Mouse (Mus musculus): ENCODE results near the gene Megf8. TPM values are rescaled to one million over a fixed set of nuclear protein-coding genes. Genes with fewer than 3 reads are reported as not detected.

The Megf8 gene
- polyA plus RNA-seq, 1 experiment from 2014 or later, result 15.4 TPM

- H3K4me3 ChIP-seq (ENCODE audit: low read depth, low read length), result no peak overlapping the region
- no peak overlapping the region for H3K4me2 ChIP-seq (ENCODE audit: low read depth, low read length)
- H3K4me1 ChIP-seq (ENCODE audit: control insufficient read depth, insufficient read depth, low read length), result peaks cover 4% of the 10 kb centered on the region
- no peaks in the 10 kb centered on the region for H3K9me3 ChIP-seq (ENCODE audit: control insufficient read depth, low read length)
- no peaks in the 10 kb centered on the region for H3K27me3 ChIP-seq (replicated peaks; ENCODE audit: control insufficient read depth, insufficient read depth, low read length)
- H3K9ac ChIP-seq (ENCODE audit: low read depth, low read length), result no peak overlapping the region
- DNase-seq (ENCODE audit: low spot score), result no peak
- no peak overlapping the region for H3K27ac ChIP-seq (replicated peaks; ENCODE audit: low read depth, low read length)
- ATAC-seq (ENCODE audit: low read depth), result no peak
- H3K36me3 ChIP-seq (ENCODE audit: control insufficient read depth, insufficient read depth, low read length), result peaks cover 6% of the 10 kb centered on the region
- WGBS, result 82% methylated on average over 13 of the region's 13 CpGs
Observed at GRCm38 (mm10) chr7:25378181-25379100, 61.5 kb downstream of the Megf8 start.

DNA sequence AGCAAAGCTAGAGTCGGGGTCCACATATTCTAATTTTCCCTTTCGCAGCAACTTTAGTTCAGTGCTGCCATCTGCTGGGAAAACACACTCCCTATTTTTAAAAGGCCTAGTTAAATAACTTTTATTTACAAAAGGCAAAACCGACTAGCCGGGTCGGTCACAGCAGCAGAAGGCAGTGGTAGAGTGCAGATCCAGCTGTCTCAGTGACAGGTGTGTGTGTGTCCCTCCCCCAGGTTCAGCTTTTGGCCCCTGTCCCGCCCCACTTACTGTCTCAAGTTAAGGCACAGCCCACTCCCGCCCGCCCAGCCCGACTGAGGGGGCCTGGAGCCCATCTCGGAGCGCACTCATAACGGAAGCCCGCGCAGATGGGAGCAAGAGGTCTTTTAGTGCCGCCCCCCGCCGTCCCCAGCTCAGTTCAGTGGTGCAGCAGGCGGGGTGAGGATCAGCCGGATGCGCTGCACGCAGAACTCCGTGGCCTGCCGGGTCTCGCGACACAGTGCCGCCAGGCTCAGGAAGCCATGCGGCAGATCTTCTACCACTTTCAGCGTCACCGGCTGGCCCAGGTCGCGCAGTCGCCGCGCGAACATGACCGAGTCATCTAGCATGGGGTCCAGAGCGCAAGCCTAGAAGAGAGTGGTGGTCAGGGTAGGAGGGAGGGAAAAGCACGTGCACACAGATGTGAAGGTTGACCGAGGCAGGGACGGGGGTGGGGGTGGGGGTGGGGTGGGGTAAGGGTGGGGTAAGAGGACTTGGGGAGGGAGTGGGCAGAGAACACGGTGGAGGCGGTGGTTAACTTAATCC, 62.8 kb downstream of the Megf8 start:
- Histone ChIP-seq H3K4me3 (ENCODE audit: low read depth, low read length) (peak overlapping the region; percentile 39), H3K4me1 (ENCODE audit: control insufficient read depth, insufficient read depth, low read length) (peaks cover 4% of the 10 kb centered on the region), H3K4me2 (ENCODE audit: low read depth, low read length) (peak overlapping the region; percentile 62), H3K9me3 (ENCODE audit: control insufficient read depth, low read length) (no peaks in the 10 kb centered on the region), H3K36me3 (ENCODE audit: control insufficient read depth, insufficient read depth, low read length) (peaks cover 19% of the 10 kb centered on the region), H3K9ac (ENCODE audit: low read depth, low read length) (peak overlapping the region; percentile 56), H3K27me3 (replicated peaks; ENCODE audit: control insufficient read depth, insufficient read depth, low read length) (no peaks in the 10 kb centered on the region), H3K27ac (replicated peaks; ENCODE audit: low read depth, low read length) (no peak overlapping the region)
- ATAC-seq (ENCODE audit: low read depth) (peak; percentile 60), DNase-seq (ENCODE audit: low spot score) (peak; percentile 86)
- WGBS, result 3% methylated on average over 40 of the region's 42 CpGs

DNA sequence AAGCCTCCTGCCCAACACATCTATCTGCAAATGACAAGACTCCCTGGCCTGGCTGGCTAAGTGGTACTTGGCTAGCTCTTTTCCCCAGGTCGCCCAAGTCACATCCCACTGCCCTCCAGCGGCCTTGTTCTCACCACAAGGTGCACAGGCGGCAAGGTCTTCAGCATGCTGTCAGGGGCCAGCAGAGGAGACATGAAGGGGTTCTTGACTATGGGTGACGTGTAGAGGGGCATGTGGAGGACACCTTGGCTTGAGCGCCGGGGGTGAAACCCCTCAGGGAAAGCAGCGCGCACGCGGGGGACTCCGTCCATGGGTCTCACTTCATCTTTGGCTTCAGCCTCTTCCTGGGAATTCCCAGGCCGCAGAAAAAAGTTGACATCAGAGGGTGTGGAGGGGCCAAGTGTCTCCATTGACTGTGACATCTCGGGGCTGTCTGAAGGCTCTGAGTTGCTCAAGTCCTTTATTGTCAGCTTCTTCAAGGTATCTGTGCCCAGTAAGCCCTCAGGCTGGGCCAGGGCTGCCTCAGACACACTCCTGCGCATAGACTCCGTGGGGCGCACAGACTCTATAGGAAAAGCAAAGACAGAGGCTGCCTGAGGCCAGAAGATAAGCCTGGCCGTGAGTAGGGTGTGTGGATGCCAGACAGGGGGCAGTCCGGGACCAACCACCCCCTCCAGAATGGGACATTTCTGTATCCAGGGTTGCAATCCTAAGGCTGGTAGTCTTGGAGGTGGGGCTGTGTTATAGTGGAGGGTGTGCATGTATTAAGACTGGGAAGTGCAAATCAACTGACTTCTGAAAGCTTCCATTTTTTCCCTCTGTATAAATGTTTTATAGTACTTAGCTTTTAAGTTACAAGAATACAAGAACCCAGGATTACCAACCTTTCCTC, 63.7 kb downstream of the Megf8 start:
- Histone ChIP-seq H3K4me3 (ENCODE audit: low read depth, low read length) (peak overlapping the region; percentile 39), H3K36me3 (ENCODE audit: control insufficient read depth, insufficient read depth, low read length) (peaks cover 27% of the 10 kb centered on the region), H3K9ac (ENCODE audit: low read depth, low read length) (0 out of 2 replicates have a peak overlapping the region, but pooled peaks have one; percentile 56), H3K4me1 (ENCODE audit: control insufficient read depth, insufficient read depth, low read length) (peaks cover 4% of the 10 kb centered on the region), H3K27me3 (replicated peaks; ENCODE audit: control insufficient read depth, insufficient read depth, low read length) (no peaks in the 10 kb centered on the region), H3K27ac (replicated peaks; ENCODE audit: low read depth, low read length) (no peak overlapping the region), H3K9me3 (ENCODE audit: control insufficient read depth, low read length) (no peaks in the 10 kb centered on the region), H3K4me2 (ENCODE audit: low read depth, low read length) (peak overlapping the region; percentile 62)
- DNase-seq (ENCODE audit: low spot score) (no peak), ATAC-seq (ENCODE audit: low read depth) (no peak)
- whole genome bisulfite sequencing, result 64% methylated on average over 18 of the region's 18 CpGs

DNA sequence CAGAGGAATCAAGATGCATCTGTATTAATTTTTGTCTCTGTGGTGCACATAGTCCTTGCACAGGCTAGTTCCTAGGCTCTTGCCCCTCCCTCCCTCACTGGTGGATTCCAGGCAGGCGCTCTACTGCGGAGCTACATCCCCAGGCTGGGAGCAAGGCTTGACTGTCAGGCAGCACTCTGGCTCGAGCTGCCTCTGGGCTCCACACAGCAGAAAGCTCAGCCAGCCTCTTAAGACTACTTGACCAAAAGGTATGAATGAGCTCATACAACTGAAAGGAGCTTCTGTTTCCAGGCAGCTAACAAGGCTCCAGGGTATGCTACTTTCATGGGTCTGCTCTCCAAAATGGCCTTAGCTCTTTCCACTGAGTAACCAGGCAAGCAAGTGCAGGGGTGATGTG, 64.3 kb downstream of the Megf8 start:
- Histone ChIP-seq H3K27me3 (replicated peaks; ENCODE audit: control insufficient read depth, insufficient read depth, low read length) (no peaks in the 10 kb centered on the region), H3K4me3 (ENCODE audit: low read depth, low read length) (no peak overlapping the region), H3K4me2 (ENCODE audit: low read depth, low read length) (no peak overlapping the region), H3K36me3 (ENCODE audit: control insufficient read depth, insufficient read depth, low read length) (peaks cover 29% of the 10 kb centered on the region), H3K9ac (ENCODE audit: low read depth, low read length) (no peak overlapping the region), H3K27ac (replicated peaks; ENCODE audit: low read depth, low read length) (no peak overlapping the region), H3K4me1 (ENCODE audit: control insufficient read depth, insufficient read depth, low read length) (peaks cover 4% of the 10 kb centered on the region), H3K9me3 (ENCODE audit: control insufficient read depth, low read length) (no peaks in the 10 kb centered on the region)
- DNase-seq (ENCODE audit: low spot score), result no peak
- WGBS, result 36% methylated on average over 3 of the region's 3 CpGs
- ATAC-seq (ENCODE audit: low read depth), result no peak

DNA sequence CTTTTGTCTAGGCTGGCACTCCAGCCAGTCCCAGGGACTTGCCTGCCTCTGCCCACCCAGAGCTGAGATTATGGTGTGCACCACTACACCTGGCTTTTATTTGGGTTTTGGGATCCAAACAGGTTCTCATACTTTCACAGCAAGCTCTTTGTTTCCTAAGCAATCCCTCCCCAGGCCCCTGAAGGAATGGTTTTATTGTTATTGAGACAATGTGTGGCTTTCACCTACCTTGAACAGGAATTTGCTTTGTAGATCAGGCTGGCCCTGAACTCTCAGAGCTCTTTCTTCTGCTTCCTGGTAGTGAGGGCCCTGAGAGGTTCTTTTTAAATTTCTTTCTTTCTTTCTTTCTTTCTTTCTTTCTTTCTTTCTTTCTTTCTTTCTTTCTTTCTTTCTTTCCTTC, 65.6 kb downstream of the Megf8 start:
- no peak overlapping the region for H3K4me3 ChIP-seq (ENCODE audit: low read depth, low read length)
- H3K4me2 ChIP-seq (ENCODE audit: low read depth, low read length), result no peak overlapping the region
- ATAC-seq (ENCODE audit: low read depth), result no peak
- DNase-seq (ENCODE audit: low spot score), result no peak
- no peaks in the 10 kb centered on the region; the same call in 1 of the 2 replicates for H3K4me1 ChIP-seq (ENCODE audit: control insufficient read depth, insufficient read depth, low read length)
- H3K27me3 ChIP-seq (replicated peaks; ENCODE audit: control insufficient read depth, insufficient read depth, low read length), result no peaks in the 10 kb centered on the region
- no peak overlapping the region for H3K27ac ChIP-seq (replicated peaks; ENCODE audit: low read depth, low read length)
- no peak overlapping the region for H3K9ac ChIP-seq (ENCODE audit: low read depth, low read length)
- no peaks in the 10 kb centered on the region for H3K9me3 ChIP-seq (ENCODE audit: control insufficient read depth, low read length)
- peaks cover 29% of the 10 kb centered on the region for H3K36me3 ChIP-seq (ENCODE audit: control insufficient read depth, insufficient read depth, low read length)

DNA sequence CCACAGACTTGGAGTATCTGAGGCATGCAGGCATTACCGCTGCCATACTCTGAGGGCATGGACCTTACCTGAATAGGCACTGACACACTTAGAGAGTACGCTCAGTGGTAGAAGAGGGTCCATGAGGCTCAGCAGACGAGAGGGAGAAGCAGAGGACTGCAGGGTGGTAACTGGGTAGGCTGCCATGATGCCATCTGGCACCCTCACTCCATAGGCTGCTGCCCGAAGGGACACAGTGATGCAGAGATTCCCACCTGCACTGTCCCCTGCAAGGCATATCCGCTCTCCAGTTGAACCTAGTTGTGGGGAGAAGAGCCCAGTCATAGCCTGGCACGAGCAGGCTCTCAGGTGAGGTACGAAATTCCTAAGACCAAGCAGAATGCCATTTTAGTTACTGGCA, 66.4 kb downstream of the Megf8 start:
- Histone ChIP-seq H3K36me3 (ENCODE audit: control insufficient read depth, insufficient read depth, low read length) (peaks cover 38% of the 10 kb centered on the region), H3K27ac (replicated peaks; ENCODE audit: low read depth, low read length) (no peak overlapping the region), H3K4me3 (ENCODE audit: low read depth, low read length) (no peak overlapping the region), H3K4me1 (ENCODE audit: control insufficient read depth, insufficient read depth, low read length) (no peaks in the 10 kb centered on the region; the same call in 1 of the 2 replicates), H3K4me2 (ENCODE audit: low read depth, low read length) (no peak overlapping the region), H3K9ac (ENCODE audit: low read depth, low read length) (no peak overlapping the region), H3K27me3 (replicated peaks; ENCODE audit: control insufficient read depth, insufficient read depth, low read length) (no peaks in the 10 kb centered on the region), H3K9me3 (ENCODE audit: control insufficient read depth, low read length) (no peaks in the 10 kb centered on the region)
- WGBS, result 87% methylated on average over 7 of the region's 7 CpGs
- DNase-seq (ENCODE audit: low spot score) (no peak), ATAC-seq (ENCODE audit: low read depth) (no peak)

GRCm38 (mm10) chr7:25383891-25384290, 66.9 kb downstream of the Megf8 start:
- Histone ChIP-seq H3K9me3 (ENCODE audit: control insufficient read depth, low read length) (no peaks in the 10 kb centered on the region), H3K4me2 (ENCODE audit: low read depth, low read length) (no peak overlapping the region), H3K36me3 (ENCODE audit: control insufficient read depth, insufficient read depth, low read length) (peaks cover 40% of the 10 kb centered on the region), H3K4me3 (ENCODE audit: low read depth, low read length) (no peak overlapping the region), H3K9ac (ENCODE audit: low read depth, low read length) (no peak overlapping the region), H3K4me1 (ENCODE audit: control insufficient read depth, insufficient read depth, low read length) (no peaks in the 10 kb centered on the region; the same call in 1 of the 2 replicates), H3K27ac (replicated peaks; ENCODE audit: low read depth, low read length) (no peak overlapping the region), H3K27me3 (replicated peaks; ENCODE audit: control insufficient read depth, insufficient read depth, low read length) (no peaks in the 10 kb centered on the region)
- no peak for DNase-seq (ENCODE audit: low spot score)
- ATAC-seq (ENCODE audit: low read depth), result no peak
- 75% methylated on average over 4 of the region's 4 CpGs for WGBS

GRCm38 (mm10) chr7:25384318-25384717, 67.4 kb downstream of the Megf8 start:
- no peak overlapping the region for H3K4me2 ChIP-seq (ENCODE audit: low read depth, low read length)
- no peak overlapping the region for H3K4me3 ChIP-seq (ENCODE audit: low read depth, low read length)
- H3K27ac ChIP-seq (replicated peaks; ENCODE audit: low read depth, low read length), result no peak overlapping the region
- no peak for DNase-seq (ENCODE audit: low spot score)
- no peaks in the 10 kb centered on the region for H3K9me3 ChIP-seq (ENCODE audit: control insufficient read depth, low read length)
- ATAC-seq (ENCODE audit: low read depth), result no peak
- WGBS, result 83% methylated on average over 13 of the region's 13 CpGs
- no peak overlapping the region for H3K9ac ChIP-seq (ENCODE audit: low read depth, low read length)
- peaks cover 40% of the 10 kb centered on the region for H3K36me3 ChIP-seq (ENCODE audit: control insufficient read depth, insufficient read depth, low read length)
- no peaks in the 10 kb centered on the region; the same call in 1 of the 2 replicates for H3K4me1 ChIP-seq (ENCODE audit: control insufficient read depth, insufficient read depth, low read length)
- no peaks in the 10 kb centered on the region for H3K27me3 ChIP-seq (replicated peaks; ENCODE audit: control insufficient read depth, insufficient read depth, low read length)
